Mouse (Mus musculus): Measurements from ENCODE around the gene Tspan11.

DNA sequence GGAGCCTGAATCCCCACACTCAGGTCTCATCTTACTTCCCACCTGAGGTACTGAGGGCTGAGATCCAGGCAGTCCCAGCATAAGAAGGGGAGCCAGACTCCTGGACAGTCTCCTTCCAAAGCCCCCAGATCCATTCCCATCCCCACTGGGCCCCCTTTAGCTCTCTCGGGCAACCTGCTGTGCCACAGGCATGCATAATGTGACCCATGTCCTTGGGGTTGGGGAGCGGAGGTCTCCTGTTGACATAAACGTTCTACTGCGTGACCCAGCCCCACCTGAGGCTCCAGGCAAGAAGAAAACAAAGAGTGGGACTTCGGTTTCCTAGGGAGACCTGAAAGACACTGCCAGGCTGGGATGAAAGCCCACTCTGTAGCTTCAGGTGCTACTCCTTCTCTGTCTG lies 83.5 kb downstream of the Tspan11 start:
- TF ChIP-seq CTCF (conservative IDR thresholded peaks at IDR 0.05; ENCODE audit: low read length) (no peak), POU5F1 (IDR thresholded peaks at IDR 0.05; ENCODE audit: borderline replicate concordance, low read length) (no peak)

All from E14TG2a.4 (cell line).